Mouse (Mus musculus) gastrocnemius, adult 2 months (tissue): ENCODE data around the gene Chadl. TPM values are rescaled to one million over a fixed set of nuclear protein-coding genes. Genes with fewer than 3 reads are reported as not detected.

Experiments
- DNase-seq: peaks from one replicate; pipeline ENCODE4 v3.0.0; 2022
- H3K27ac ChIP-seq: fragments of 200-600 bp; 2 replicates; pipeline ENCODE4 v1.8.1; 2022; ENCODE audit warnings: mild to moderate bottlenecking
- H3K4me3 ChIP-seq: fragments of 200-600 bp; 2 replicates; pipeline ENCODE4 v1.8.1; 2022; ENCODE audit warnings: mild to moderate bottlenecking, moderate library complexity
- CTCF ChIP-seq: fragments of 200-600 bp; IDR thresholded peaks from 2 replicates; pipeline ENCODE4 v1.8.1; 2022; ENCODE audit warnings: antibody characterized with exemption, mild to moderate bottlenecking, moderate library complexity
- intact Hi-C: fragments of 180-260 bp; cut with DNase I; formaldehyde crosslinking; loops from one replicate; pipeline ENCODE4 v1.15.1; 2025
- total RNA-seq, 2 experiments: library from RNA; stranded (reverse); gene quantifications; 2 replicates each; pipeline ENCODE4 v1.2.3; 2021

Chadl gene
- total RNA-seq, 2 experiments from 2014 or later: 1.3 to 1.4 TPM

DNA sequence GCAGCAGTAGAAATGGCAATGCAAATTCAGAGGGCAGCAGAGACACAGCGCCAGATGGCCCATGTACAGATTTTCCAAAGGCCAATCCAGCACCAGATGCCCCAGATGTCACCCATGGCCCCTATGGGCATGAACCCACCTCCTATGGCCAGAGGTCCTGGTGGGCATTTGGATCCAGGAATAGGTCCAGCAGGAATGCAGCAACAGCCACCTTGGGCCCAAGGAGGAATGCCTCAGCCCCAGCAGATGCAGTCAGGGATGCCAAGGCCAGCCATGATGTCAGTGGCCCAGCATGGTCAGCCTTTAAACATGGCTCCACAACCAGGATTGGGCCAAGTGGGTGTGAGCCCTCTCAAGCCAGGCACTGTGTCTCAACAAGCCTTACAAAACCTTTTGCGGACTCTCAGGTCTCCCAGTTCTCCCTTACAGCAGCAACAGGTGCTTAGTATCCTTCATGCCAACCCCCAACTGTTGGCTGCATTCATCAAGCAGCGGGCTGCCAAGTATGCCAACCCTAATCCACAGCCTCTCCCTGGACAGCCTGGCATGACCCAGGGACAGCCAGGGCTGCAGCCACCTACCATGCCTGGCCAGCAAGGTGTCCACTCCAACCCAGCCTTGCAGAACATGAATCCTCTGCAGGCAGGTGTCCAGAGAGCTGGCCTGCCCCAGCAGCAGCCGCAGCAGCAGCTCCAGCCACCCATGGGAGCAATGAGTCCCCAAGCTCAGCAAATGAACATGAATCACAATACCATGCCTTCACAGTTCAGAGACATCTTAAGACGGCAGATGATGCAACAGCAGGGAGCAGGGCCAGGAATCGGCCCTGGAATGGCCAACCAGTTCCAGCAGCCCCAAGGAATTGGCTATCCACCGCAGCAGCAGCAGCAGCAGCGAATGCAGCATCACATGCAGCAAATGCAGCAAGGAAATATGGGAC, 47.3 kb downstream of the Chadl start:
- DNase-seq: peak; percentile 72
- intact Hi-C loops: no loop called here
- H3K27ac ChIP-seq: peak overlapping the region; percentile 63
- H3K4me3 ChIP-seq: no peak overlapping the region
- TF ChIP-seq CTCF: no peak

Other genes starting within 250 kb of the Chadl start
- gene Rbx1, start 231.0 kb downstream of the Chadl start, total RNA-seq: 100 to 1,000 TPM in 1 of 2 experiments, 10 to 100 TPM in 1; 89.4 to 110 TPM
- 10 to 100 TPM; 37.8 to 39.5 TPM for gene Ep300, start 111.9 kb downstream of the Chadl start, total RNA-seq
- gene L3mbtl2, start 33.4 kb downstream of the Chadl start, total RNA-seq: 1 to 10 TPM; 7.3 to 9.0 TPM
- 10 to 100 TPM; 30.2 to 34.3 TPM for gene Zc3h7b, start 47.8 kb upstream of the Chadl start, total RNA-seq
- 10 to 100 TPM; 23.7 to 24.1 TPM for gene Rangap1, start 48.2 kb upstream of the Chadl start, total RNA-seq
- 100 to 1,000 TPM; 101 to 191 TPM for gene Tef, start 105.1 kb upstream of the Chadl start, total RNA-seq
- gene Tob2, start 161.5 kb upstream of the Chadl start, total RNA-seq: 100 to 1,000 TPM; 151 to 205 TPM
- 10 to 100 TPM; 38.4 to 39.9 TPM for gene Phf5a, start 174.6 kb upstream of the Chadl start, total RNA-seq
- 1,000 to 10,000 TPM; 1,155 to 1,439 TPM for gene Aco2, start 175.0 kb upstream of the Chadl start, total RNA-seq
- 1 to 10 TPM; 6.4 to 7.6 TPM for gene Polr3h, start 229.0 kb upstream of the Chadl start, total RNA-seq
- gene Csdc2, start 239.5 kb upstream of the Chadl start, total RNA-seq: 1 to 10 TPM; 1.6 to 2.1 TPM